Mouse (Mus musculus): Measurements from ENCODE around the gene Gm19684. TPM values are rescaled to one million over a fixed set of nuclear protein-coding genes. Genes with fewer than 3 reads are reported as not detected.
"Not testable (repeated sequence)": the region's sequence is repeated elsewhere in the genome, so short reads cannot be mapped to it uniquely, and the experiment has no call there.

The Gm19684 gene
- polyA plus RNA-seq (2015; fragmentation: Nextera tagmentation; extraction: Ambion mirVana): not detected in 2 replicates

- 10% methylated on average over 8 of the region's 8 CpGs for WGBS
- ATAC-seq: peak; percentile 61; the same call in 1 of the 2 replicates
- peak within 1 kb of the TSS; percentile 43 for H3K4me2 ChIP-seq (ENCODE audit: low read length)
- H3K9ac ChIP-seq (ENCODE audit: low read depth, low read length); H3K4me1 ChIP-seq (ENCODE audit: control insufficient read depth, insufficient read depth, low read depth, low read length); H3K9me3 ChIP-seq (ENCODE audit: control insufficient read depth, low read length); H3K36me3 ChIP-seq (ENCODE audit: control insufficient read depth, insufficient read depth, low read length); H3K27ac ChIP-seq (ENCODE audit: low read depth, low read length): not testable (repeated sequence)
- H3K4me3 ChIP-seq (ENCODE audit: low read length): peak within 1 kb of the TSS; percentile 8
- H3K27me3 ChIP-seq (replicated peaks; ENCODE audit: control insufficient read depth, insufficient read depth, low read length): peaks cover 11% of the 10 kb centered on the region
These were observed at the start of gene Gm19684 for GRCm38 (mm10) chr17:36121352-36122020. Gm19684 (plus strand) TSS chr17:36121678.

- H3K27me3 ChIP-seq (replicated peaks; ENCODE audit: control insufficient read depth, insufficient read depth, low read length); H3K4me3 ChIP-seq (ENCODE audit: low read length); H3K9me3 ChIP-seq (ENCODE audit: control insufficient read depth, low read length); H3K9ac ChIP-seq (ENCODE audit: low read depth, low read length); ATAC-seq; H3K36me3 ChIP-seq (ENCODE audit: control insufficient read depth, insufficient read depth, low read length); H3K4me2 ChIP-seq (ENCODE audit: low read length); H3K4me1 ChIP-seq (ENCODE audit: control insufficient read depth, insufficient read depth, low read depth, low read length); H3K27ac ChIP-seq (ENCODE audit: low read depth, low read length): not testable (repeated sequence)
These were observed 39.6 kb upstream of the Gm19684 start for GRCm38 (mm10) chr17:36081901-36082300.

DNA sequence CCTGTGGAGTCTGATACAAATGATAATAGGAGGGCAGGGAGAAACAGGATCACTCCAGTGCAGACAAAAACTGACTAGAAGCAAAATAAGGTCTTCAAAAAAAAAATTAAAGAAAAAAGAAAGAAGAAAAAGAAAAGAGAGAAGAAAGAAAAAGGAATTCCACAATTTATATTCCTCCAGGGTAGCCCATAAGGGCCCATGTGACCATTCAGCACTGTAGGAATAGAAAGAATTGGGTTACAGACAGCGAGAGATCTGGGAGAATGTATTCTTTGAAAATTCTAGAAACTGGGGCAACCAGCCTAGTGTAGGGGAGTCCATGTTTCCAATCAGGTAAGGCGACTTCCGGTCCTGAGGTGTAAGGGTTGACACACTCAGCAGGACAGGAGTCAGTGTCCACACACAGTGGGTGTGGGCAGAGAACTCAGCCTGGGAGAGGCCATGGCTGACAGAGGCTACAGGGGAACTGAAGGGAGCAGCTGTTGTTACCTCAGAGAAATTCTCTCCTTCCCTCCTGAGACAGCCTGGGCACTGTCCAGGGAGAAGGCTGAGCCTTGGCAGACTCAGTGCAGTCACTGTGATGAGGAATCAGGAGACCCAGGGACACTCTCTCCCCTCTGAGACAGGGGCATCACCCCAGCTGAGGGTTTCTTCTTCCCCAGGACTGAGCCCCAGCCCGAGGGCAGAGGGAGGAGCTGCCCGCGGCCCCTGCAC, 38.8 kb upstream of the Gm19684 start:
- Histone ChIP-seq H3K4me3 (ENCODE audit: low read length) (peak overlapping the region; percentile 56), H3K4me2 (ENCODE audit: low read length) (peak overlapping the region; percentile 94), H3K9ac (ENCODE audit: low read depth, low read length) (peak overlapping the region; percentile 71)
- 51% methylated on average over 3 of the region's 6 CpGs for whole genome bisulfite sequencing
- H3K36me3 ChIP-seq (ENCODE audit: control insufficient read depth, insufficient read depth, low read length); H3K9me3 ChIP-seq (ENCODE audit: control insufficient read depth, low read length); H3K27ac ChIP-seq (ENCODE audit: low read depth, low read length); H3K4me1 ChIP-seq (ENCODE audit: control insufficient read depth, insufficient read depth, low read depth, low read length); H3K27me3 ChIP-seq (replicated peaks; ENCODE audit: control insufficient read depth, insufficient read depth, low read length): not testable (repeated sequence)
- ATAC-seq: 0 out of 2 replicates have a peak, but pooled peaks have one; percentile 49

DNA sequence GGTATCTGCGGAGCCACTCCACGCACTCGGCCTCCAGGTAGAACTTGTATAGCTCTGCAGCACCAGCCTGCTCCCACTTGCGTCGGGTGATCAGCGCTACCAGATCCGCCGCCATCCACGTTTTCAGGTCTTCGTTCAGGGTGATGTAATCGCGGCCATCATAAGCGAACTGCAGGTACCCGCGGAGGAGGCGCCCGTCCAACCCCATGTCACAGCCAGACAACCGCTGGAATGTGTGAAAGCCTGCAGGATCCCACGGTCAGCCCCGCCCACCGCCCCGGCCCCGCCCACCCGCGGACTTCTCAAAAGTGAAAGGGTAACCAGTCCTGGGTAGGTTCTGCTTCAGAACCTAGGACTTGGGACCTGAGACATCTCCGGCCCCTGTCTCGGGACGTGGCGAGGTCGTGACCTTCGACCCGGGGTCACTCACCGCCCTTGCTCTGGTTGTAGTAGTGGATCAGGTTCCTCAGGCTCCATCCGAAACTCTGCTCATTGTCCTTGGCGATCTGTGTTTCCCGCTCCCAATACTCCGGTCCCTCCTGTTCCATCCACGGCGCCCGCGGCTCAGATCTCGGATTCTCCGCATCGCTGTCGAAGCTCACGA, 38.1 kb upstream of the Gm19684 start:
- Histone ChIP-seq H3K4me2 (ENCODE audit: low read length) (peak overlapping the region; percentile 94), H3K4me3 (ENCODE audit: low read length) (peak overlapping the region; percentile 56), H3K27me3 (replicated peaks; ENCODE audit: control insufficient read depth, insufficient read depth, low read length) (peaks cover 3% of the 10 kb centered on the region), H3K27ac (ENCODE audit: low read depth, low read length) (no peak overlapping the region), H3K4me1 (ENCODE audit: control insufficient read depth, insufficient read depth, low read depth, low read length) (peaks cover 6% of the 10 kb centered on the region; the same call in 1 of the 2 replicates), H3K9me3 (ENCODE audit: control insufficient read depth, low read length) (no peaks in the 10 kb centered on the region), H3K9ac (ENCODE audit: low read depth, low read length) (peak overlapping the region; percentile 71), H3K36me3 (ENCODE audit: control insufficient read depth, insufficient read depth, low read length) (no peaks in the 10 kb centered on the region)
- under 1% methylated on average over 46 of the region's 46 CpGs for WGBS
- ATAC-seq: peak; percentile 81

DNA sequence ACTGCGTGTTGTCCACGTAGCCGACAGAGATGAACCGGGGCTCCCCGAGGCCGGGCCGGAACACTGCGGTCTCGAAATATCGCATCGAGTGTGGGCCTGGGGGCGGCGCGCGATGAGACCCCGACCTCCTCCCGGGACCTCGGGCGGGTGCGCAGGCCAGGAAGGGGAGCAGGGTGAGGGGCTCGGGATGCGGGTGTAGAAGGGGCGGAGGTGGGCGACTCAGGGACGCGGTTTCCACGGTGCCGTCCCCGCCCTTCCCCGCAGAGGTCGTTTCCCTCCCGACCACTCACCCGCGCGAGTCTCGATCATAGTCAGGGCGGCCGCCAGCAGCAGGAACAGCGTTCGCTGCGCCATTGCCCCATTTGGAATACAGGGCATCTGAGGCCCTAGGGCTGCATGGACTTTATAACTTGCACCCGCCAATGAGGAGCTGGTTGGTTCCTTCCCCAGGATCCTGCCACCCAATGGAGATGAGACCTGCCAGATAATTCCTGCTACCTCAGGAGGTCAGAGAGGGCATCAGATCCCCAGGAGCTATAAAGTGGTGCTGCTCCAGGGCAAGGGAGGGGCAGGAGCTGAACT, 37.5 kb upstream of the Gm19684 start:
- peak overlapping the region; percentile 56 for H3K4me3 ChIP-seq (ENCODE audit: low read length)
- ATAC-seq: peak; percentile 50

GRCm38 (mm10) chr17:36085976-36086375, 35.5 kb upstream of the Gm19684 start:
- not testable (repeated sequence) for H3K4me3 ChIP-seq (ENCODE audit: low read length); H3K9ac ChIP-seq (ENCODE audit: low read depth, low read length); H3K27ac ChIP-seq (ENCODE audit: low read depth, low read length); H3K4me2 ChIP-seq (ENCODE audit: low read length); H3K4me1 ChIP-seq (ENCODE audit: control insufficient read depth, insufficient read depth, low read depth, low read length); ATAC-seq; H3K27me3 ChIP-seq (replicated peaks; ENCODE audit: control insufficient read depth, insufficient read depth, low read length); H3K9me3 ChIP-seq (ENCODE audit: control insufficient read depth, low read length); H3K36me3 ChIP-seq (ENCODE audit: control insufficient read depth, insufficient read depth, low read length)
- WGBS: 81% methylated on average over 1 of the region's 1 CpGs

More for the DNA sequence above, 37.5 kb upstream of the Gm19684 start:
- no peaks in the 10 kb centered on the region for H3K36me3 ChIP-seq (ENCODE audit: control insufficient read depth, insufficient read depth, low read length)
- peak overlapping the region; percentile 71 for H3K9ac ChIP-seq (ENCODE audit: low read depth, low read length)
- no peaks in the 10 kb centered on the region for H3K9me3 ChIP-seq (ENCODE audit: control insufficient read depth, low read length)
- peaks cover 3% of the 10 kb centered on the region for H3K27me3 ChIP-seq (replicated peaks; ENCODE audit: control insufficient read depth, insufficient read depth, low read length)
- peak overlapping the region; percentile 94 for H3K4me2 ChIP-seq (ENCODE audit: low read length)
- H3K27ac ChIP-seq (ENCODE audit: low read depth, low read length): no peak overlapping the region
- peaks cover 6% of the 10 kb centered on the region; the same call in 1 of the 2 replicates for H3K4me1 ChIP-seq (ENCODE audit: control insufficient read depth, insufficient read depth, low read depth, low read length)
- WGBS: under 1% methylated on average over 42 of the region's 42 CpGs

- H3K9me3 ChIP-seq (ENCODE audit: control insufficient read depth, low read length); H3K27me3 ChIP-seq (replicated peaks; ENCODE audit: control insufficient read depth, insufficient read depth, low read length); ATAC-seq; H3K9ac ChIP-seq (ENCODE audit: low read depth, low read length); H3K27ac ChIP-seq (ENCODE audit: low read depth, low read length); H3K4me2 ChIP-seq (ENCODE audit: low read length); H3K36me3 ChIP-seq (ENCODE audit: control insufficient read depth, insufficient read depth, low read length); H3K4me1 ChIP-seq (ENCODE audit: control insufficient read depth, insufficient read depth, low read depth, low read length); H3K4me3 ChIP-seq (ENCODE audit: low read length): not testable (repeated sequence)
- WGBS: no CpG with 5 or more reads among the region's 2 CpGs
These were observed 29.5 kb upstream of the Gm19684 start for GRCm38 (mm10) chr17:36091933-36092332.

GRCm38 (mm10) chr17:36092520-36092919, 29.0 kb upstream of the Gm19684 start:
- H3K4me3 ChIP-seq (ENCODE audit: low read length); H3K4me1 ChIP-seq (ENCODE audit: control insufficient read depth, insufficient read depth, low read depth, low read length); H3K9ac ChIP-seq (ENCODE audit: low read depth, low read length); H3K27ac ChIP-seq (ENCODE audit: low read depth, low read length); ATAC-seq; H3K27me3 ChIP-seq (replicated peaks; ENCODE audit: control insufficient read depth, insufficient read depth, low read length); H3K36me3 ChIP-seq (ENCODE audit: control insufficient read depth, insufficient read depth, low read length); H3K9me3 ChIP-seq (ENCODE audit: control insufficient read depth, low read length); H3K4me2 ChIP-seq (ENCODE audit: low read length): not testable (repeated sequence)

- no peak overlapping the region for H3K4me2 ChIP-seq (ENCODE audit: low read length)
- no peak overlapping the region for H3K27ac ChIP-seq (ENCODE audit: low read depth, low read length)
- WGBS: 15% methylated on average over 3 of the region's 3 CpGs
- H3K4me1 ChIP-seq (ENCODE audit: control insufficient read depth, insufficient read depth, low read depth, low read length): no peaks in the 10 kb centered on the region
- no peak overlapping the region for H3K4me3 ChIP-seq (ENCODE audit: low read length)
- no peaks in the 10 kb centered on the region for H3K27me3 ChIP-seq (replicated peaks; ENCODE audit: control insufficient read depth, insufficient read depth, low read length)
- no peak overlapping the region for H3K9ac ChIP-seq (ENCODE audit: low read depth, low read length)
- no peak for ATAC-seq
- no peaks in the 10 kb centered on the region for H3K36me3 ChIP-seq (ENCODE audit: control insufficient read depth, insufficient read depth, low read length)
- H3K9me3 ChIP-seq (ENCODE audit: control insufficient read depth, low read length): no peaks in the 10 kb centered on the region
These were observed 27.5 kb upstream of the Gm19684 start for GRCm38 (mm10) chr17:36093936-36094335.

Measured in hindbrain, embryonic 16.5 days (tissue).